Comparison of ENCODE assay signal across 8 mouse cellular contexts in genomic region chr13:62856305-62856675, GRCm38 (mm10). TPM values are rescaled to one million over a fixed set of nuclear protein-coding genes. Genes with fewer than 3 reads are reported as not detected.
A peak's percentile ranks its signal among the peaks of the same experiment; 100 is the strongest.
DNase-seq lines count a peak whose midpoint lies in the region; ATAC-seq and TF ChIP-seq lines count a peak whose summit lies in the region.

No protein-coding gene starts in this region.

- H3K27me3 ChIP-seq in forebrain, embryonic 14.5 days (replicated peaks; ENCODE audit: control insufficient read depth, insufficient read depth, low read length) = no peaks in the 10 kb centered on the region
- no peaks in the 10 kb centered on the region for H3K27me3 ChIP-seq in liver, embryonic 16.5 days (ENCODE audit: control insufficient read depth, insufficient read depth, low read depth, low read length)
- H3K27me3 ChIP-seq in neural tube, embryonic 14.5 days (ENCODE audit: control insufficient read depth, insufficient read depth, low read length) = no peaks in the 10 kb centered on the region
- no peaks in the 10 kb centered on the region for H3K27me3 ChIP-seq in testis, adult 2 months (ENCODE audit: control insufficient read depth, insufficient read depth, low read length)

- 3% methylated on average over 5 of the region's 5 CpGs for WGBS in forebrain, embryonic 14.5 days
- WGBS in large intestine, adult 2 months = 1% methylated on average over 5 of the region's 5 CpGs
- WGBS in liver, embryonic 16.5 days (ENCODE audit: insufficient replicate concordance) = 1% methylated on average over 5 of the region's 5 CpGs
- 5% methylated on average over 5 of the region's 5 CpGs for WGBS in neural tube, embryonic 14.5 days

- H3K9me3 ChIP-seq in ES-E14 (ENCODE audit: control insufficient read depth, insufficient read depth, low read depth, low read length) = no peaks in the 10 kb centered on the region
- H3K9me3 ChIP-seq in forebrain, embryonic 14.5 days (replicated peaks; ENCODE audit: control insufficient read depth, low read length) = no peaks in the 10 kb centered on the region
- no peaks in the 10 kb centered on the region for H3K9me3 ChIP-seq in liver, embryonic 16.5 days (replicated peaks; ENCODE audit: control insufficient read depth, low read length)
- no peaks in the 10 kb centered on the region for H3K9me3 ChIP-seq in neural tube, embryonic 14.5 days (ENCODE audit: control insufficient read depth, low read length)

- H3K27ac ChIP-seq in ES-E14 (ENCODE audit: insufficient read depth, low read depth, low read length, poor library complexity, severe bottlenecking) = no peak overlapping the region
- no peak overlapping the region for H3K27ac ChIP-seq in forebrain, embryonic 14.5 days (ENCODE audit: low read depth, low read length)
- H3K27ac ChIP-seq in liver, embryonic 16.5 days (ENCODE audit: low read length) = no peak overlapping the region
- H3K27ac ChIP-seq in neural tube, embryonic 14.5 days (ENCODE audit: low read depth, low read length) = no peak overlapping the region
- H3K27ac ChIP-seq in testis, adult 2 months (ENCODE audit: control insufficient read depth, insufficient read depth, low read depth, low read length) = no peak overlapping the region

- in situ Hi-C loops in ES-E14 (cut with MboI; ENCODE audit: low sequenced_read_pairs in 2 of 2, unreplicated experiment in 2 of 2) = loop anchor here (10.0 to 25.0 kb wide), 2 partner anchors 231 to 394 kb away; partner anchors contain the start of genes 6720489N17Rik (in 1 of the 2) and Gm49359 (in 1 of the 2)

- peak; percentile 91 for TF ChIP-seq CTCF in testis, adult 2 months (IDR thresholded peaks at IDR 0.05; ENCODE audit: control insufficient read depth, insufficient read depth, insufficient replicate concordance, low read depth, low read length)

- H3K4me1 ChIP-seq in ES-E14 (ENCODE audit: control insufficient read depth in 2 of 2, insufficient read depth in 2 of 2, low read length in 2 of 2, poor library complexity in 1 of 2) = peaks cover 3 to 12% of the 10 kb centered on the region in 2 experiments; a peak in 2 of 4 replicates
- H3K4me1 ChIP-seq in forebrain, embryonic 14.5 days (ENCODE audit: control insufficient read depth, insufficient read depth, low read length) = no peaks in the 10 kb centered on the region
- no peaks in the 10 kb centered on the region; the same call in 1 of the 2 replicates for H3K4me1 ChIP-seq in liver, embryonic 16.5 days (ENCODE audit: control insufficient read depth, low read depth, low read length)
- H3K4me1 ChIP-seq in neural tube, embryonic 14.5 days (ENCODE audit: control insufficient read depth, insufficient read depth, low read length) = no peaks in the 10 kb centered on the region
- H3K4me1 ChIP-seq in testis, adult 2 months (ENCODE audit: control insufficient read depth, insufficient read depth, low read length) = peaks cover 22% of the 10 kb centered on the region

- intact Hi-C loops in heart, postnatal 14 days (cut with DNase I) = loop anchor here (2.0 to 10.0 kb wide), 3 partner anchors 231 to 391 kb away; partner anchors contain the start of genes 6720489N17Rik and Gm49359

- peak overlapping the region; percentile 35 to 58; a peak in 3 of 4 replicates for H3K4me3 ChIP-seq in ES-E14 (ENCODE audit: insufficient read depth in 1 of 2, low read depth in 1 of 2, low read length in 2 of 2, poor library complexity in 1 of 2, severe bottlenecking in 1 of 2)
- peak overlapping the region; percentile 22 for H3K4me3 ChIP-seq in forebrain, embryonic 14.5 days (ENCODE audit: low read depth, low read length)
- H3K4me3 ChIP-seq in liver, embryonic 16.5 days (ENCODE audit: low read depth, low read length) = no peak overlapping the region
- H3K4me3 ChIP-seq in neural tube, embryonic 14.5 days (ENCODE audit: low read depth, low read length) = peak overlapping the region; percentile 33
- peak overlapping the region; percentile 44 for H3K4me3 ChIP-seq in testis, adult 2 months (ENCODE audit: control insufficient read depth, low read depth, low read length)

- peak overlapping the region; percentile 61; the same call in 1 of the 2 replicates for H3K9ac ChIP-seq in ES-E14 (ENCODE audit: insufficient read depth, low read depth, low read length, poor library complexity, severe bottlenecking)
- no peak overlapping the region for H3K9ac ChIP-seq in forebrain, embryonic 14.5 days (ENCODE audit: low read length)
- no peak overlapping the region for H3K9ac ChIP-seq in liver, embryonic 16.5 days (ENCODE audit: low read depth, low read length)
- H3K9ac ChIP-seq in neural tube, embryonic 14.5 days (replicated peaks; ENCODE audit: low read depth, low read length) = 0 out of 2 replicates have a peak overlapping the region, but pooled peaks have one; percentile 22

- no peaks in the 10 kb centered on the region for H3K36me3 ChIP-seq in ES-E14 (ENCODE audit: control insufficient read depth, insufficient read depth, low read length, poor library complexity, severe bottlenecking)
- no peaks in the 10 kb centered on the region for H3K36me3 ChIP-seq in forebrain, embryonic 14.5 days (ENCODE audit: control insufficient read depth, insufficient read depth, low read length)
- H3K36me3 ChIP-seq in liver, embryonic 16.5 days (ENCODE audit: control insufficient read depth, insufficient read depth) = no peaks in the 10 kb centered on the region
- no peaks in the 10 kb centered on the region for H3K36me3 ChIP-seq in neural tube, embryonic 14.5 days (ENCODE audit: control insufficient read depth, insufficient read depth, low read length)
- H3K36me3 ChIP-seq in testis, adult 2 months (ENCODE audit: control insufficient read depth, insufficient read depth, low read length) = no peaks in the 10 kb centered on the region

- no peak for TF ChIP-seq POLR2A in testis, adult 2 months (IDR thresholded peaks at IDR 0.05; ENCODE audit: control insufficient read depth, low read depth, low read length)

- ATAC-seq in cerebellum, adult (ENCODE audit: insufficient number of reproducible peaks, low FRiP score, low TSS enrichment) = peak; percentile 77
- peak; percentile 93 for ATAC-seq in forebrain, embryonic 14.5 days
- peak; percentile 82 for ATAC-seq in liver, embryonic 16.5 days (ENCODE audit: low read depth)
- ATAC-seq in neural tube, embryonic 14.5 days (ENCODE audit: low read depth) = peak; percentile 96

- DNase-seq in ES-E14 (ENCODE audit: low read depth, low spot score) = peak; percentile 82
- peak; percentile 91 for DNase-seq in forebrain, embryonic 14.5 days (ENCODE audit: low spot score)
- peak; percentile 79 to 83 for DNase-seq in heart, postnatal 14 days
- peak; percentile 70 for DNase-seq in large intestine, adult 2 months (ENCODE audit: low read depth, low spot score)

- H3K4me2 ChIP-seq in forebrain, embryonic 14.5 days (ENCODE audit: low read length) = peak overlapping the region; percentile 50
- H3K4me2 ChIP-seq in liver, embryonic 16.5 days (ENCODE audit: low read depth, low read length) = peak overlapping the region; percentile 53
- H3K4me2 ChIP-seq in neural tube, embryonic 14.5 days (ENCODE audit: low read depth, low read length) = peak overlapping the region; percentile 64

TF ChIP-seq in ES-E14, 5 proteins besides CTCF, POLR2A, EP300 and RAD21:
- no peak for TF ChIP-seq MAFK (IDR thresholded peaks at IDR 0.05; ENCODE audit: insufficient read depth, low read depth, low read length)
- TF ChIP-seq ZC3H11A (IDR thresholded peaks at IDR 0.05; ENCODE audit: borderline replicate concordance, low read depth, low read length) = peak; percentile 73
- TF ChIP-seq HCFC1 (IDR thresholded peaks at IDR 0.05; ENCODE audit: borderline replicate concordance, insufficient read depth, low read length) = peak; percentile 44; the same call in 1 of the 2 replicates
TF ChIP-seq in ES-E14: peak in this region for 2.

RNA-seq across cellular contexts. Expression of gene Fbp2, which starts 1.9 kb away (rescaled TPM):
- 3.0 and 10.4 TPM in 2 replicates for total RNA-seq in ES-E14 (2012; rRNA removed)
- polyA plus RNA-seq in forebrain, embryonic 14.5 days (2014; fragmentation: Nextera tagmentation; extraction: Ambion mirVana) = 0.13 TPM in 1 of 2 replicates, not detected in the other
- total RNA-seq in heart, postnatal 14 days (2021) = 10 to 100 TPM; 38.1 to 40.7 TPM
- 139 and 217 TPM in 2 replicates for polyA plus RNA-seq in large intestine, adult 2 months (2012; rRNA removed)
- 0.33 and 3.2 TPM in 2 replicates for polyA plus RNA-seq in liver, embryonic 16.5 days (2015; fragmentation: Nextera tagmentation; extraction: Ambion mirVana)
- polyA plus RNA-seq in neural tube, embryonic 14.5 days (2014; fragmentation: Nextera tagmentation; extraction: Ambion mirVana) = 0.19 and 0.55 TPM in 2 replicates
- polyA plus RNA-seq in testis, adult 2 months (2012; rRNA removed) = 0.29 and 0.41 TPM in 2 replicates

RNA-seq across cellular contexts. Expression of gene Fbp1, which starts 31.8 kb away (rescaled TPM):
- 0.95 and 2.6 TPM in 2 replicates for total RNA-seq in ES-E14 (2012; rRNA removed)
- polyA plus RNA-seq in forebrain, embryonic 14.5 days (2014; fragmentation: Nextera tagmentation; extraction: Ambion mirVana) = not detected in 2 replicates
- not detected for total RNA-seq in heart, postnatal 14 days (2021)
- 17.6 and 25.5 TPM in 2 replicates for polyA plus RNA-seq in large intestine, adult 2 months (2012; rRNA removed)
- polyA plus RNA-seq in liver, embryonic 16.5 days (2015; fragmentation: Nextera tagmentation; extraction: Ambion mirVana) = 105 and 149 TPM in 2 replicates
- 0.27 and 0.68 TPM in 2 replicates for polyA plus RNA-seq in neural tube, embryonic 14.5 days (2014; fragmentation: Nextera tagmentation; extraction: Ambion mirVana)
- polyA plus RNA-seq in testis, adult 2 months (2012; rRNA removed) = 621 and 670 TPM in 2 replicates

Comparison
In these comparisons a context has a peak if more than half of its experiments do, and no peak if none do; other contexts are left out.
1. H3K9ac ChIP-seq: peak in ES-E14 (single experiment) and neural tube, embryonic 14.5 days (single experiment); none in forebrain, embryonic 14.5 days (single experiment) and liver, embryonic 16.5 days (single experiment).
2. RNA of gene Fbp2, which starts 1.9 kb away (polyA plus RNA-seq): 139 to 217 TPM in large intestine, adult 2 months; 0.33 to 3.2 TPM in liver, embryonic 16.5 days, 0.19 to 0.55 TPM in neural tube, embryonic 14.5 days, 0.29 to 0.41 TPM in testis, adult 2 months and 0.13 TPM in forebrain, embryonic 14.5 days; every median in the first group is over 10 times any median in the second.
3. RNA of gene Fbp1, which starts 31.8 kb away (polyA plus RNA-seq): 621 to 670 TPM in testis, adult 2 months, 105 to 149 TPM in liver, embryonic 16.5 days and 17.6 to 25.5 TPM in large intestine, adult 2 months; 0.27 to 0.68 TPM in neural tube, embryonic 14.5 days and not detected in forebrain, embryonic 14.5 days; every median in the first group is over 10 times any median in the second.
4. Peak in every context shown above with its lines, with median percentiles within 50 percentile points of each other: DNase-seq, ATAC-seq and H3K4me2 ChIP-seq.